Mouse (Mus musculus) large intestine, adult 2 months (tissue): ENCODE data around the gene Aco1. TPM values are rescaled to one million over a fixed set of nuclear protein-coding genes. Genes with fewer than 3 reads are reported as not detected.
A peak's percentile ranks its signal among the peaks of the same experiment; 100 is the strongest.

Source experiments
- DNase-seq: peaks from one replicate; pipeline ENCODE4 v3.0.0-alpha.2; 2012; ENCODE audit warnings: low read depth, low spot score
- WGBS: fragments of 180-500 bp; shearing (Covaris S2); methylation state at CpG from one replicate; pipeline ENCODE4 v1.1.7; 2018; 5-methylcytosine and 5-hydroxymethylcytosine counted together
- polyA plus RNA-seq: library from polyadenylated mRNA; depleted of rRNA; stranded (reverse); fragments of >200 nt; gene quantifications from 2 replicates; pipeline ENCODE4 v1.2.3, GENCODE M21; 2012

Aco1 gene
- polyA plus RNA-seq, 1 experiment: 47.3 TPM

- 48% methylated on average over 2 of the region's 2 CpGs for WGBS
- DNase-seq: no peak
Observed at GRCm38 (mm10) chr4:40156153-40156552, 13.3 kb downstream of the Aco1 start.

GRCm38 (mm10) chr4:40156582-40157499, 14.0 kb downstream of the Aco1 start:
- 60% methylated on average over 18 of the region's 18 CpGs for WGBS
- DNase-seq: no peak

- 62% methylated on average over 5 of the region's 5 CpGs for WGBS
Observed at GRCm38 (mm10) chr4:40157500-40158223, 14.8 kb downstream of the Aco1 start.

GRCm38 (mm10) chr4:40158224-40158540, 15.3 kb downstream of the Aco1 start:
- 70% methylated on average over 5 of the region's 5 CpGs for WGBS

More at GRCm38 (mm10) chr4:40157500-40158223, 14.8 kb downstream of the Aco1 start:
- no peak for DNase-seq

GRCm38 (mm10) chr4:40160591-40161434, 17.9 kb downstream of the Aco1 start:
- WGBS: 92% methylated on average over 8 of the region's 8 CpGs
- no peak for DNase-seq

More at GRCm38 (mm10) chr4:40158224-40158540, 15.3 kb downstream of the Aco1 start:
- DNase-seq: no peak

- WGBS: 83% methylated on average over 10 of the region's 10 CpGs
- no peak for DNase-seq
Observed at GRCm38 (mm10) chr4:40163646-40164045, 20.8 kb downstream of the Aco1 start.

- 89% methylated on average over 4 of the region's 4 CpGs for WGBS
Observed at GRCm38 (mm10) chr4:40171477-40171876, 28.6 kb downstream of the Aco1 start.

DNA sequence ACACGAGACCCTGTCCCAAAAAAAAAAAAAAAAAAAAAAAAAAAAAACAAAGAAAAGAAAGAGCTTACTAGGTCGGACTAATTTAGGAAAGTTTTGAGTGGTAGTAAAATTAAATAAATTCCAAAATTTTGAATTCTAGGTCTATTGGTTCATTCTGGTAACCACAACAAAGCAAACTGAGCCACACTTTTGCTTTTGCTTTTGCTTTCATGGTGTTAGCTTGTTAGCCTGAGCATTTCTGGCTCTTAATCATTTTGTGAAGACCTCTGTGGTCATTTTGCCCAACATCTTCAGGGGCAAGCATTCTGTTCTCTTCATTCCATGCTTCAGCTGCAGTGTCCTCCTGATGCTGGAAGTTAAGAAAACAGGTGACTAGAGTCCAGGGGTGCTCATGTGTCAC, 29.5 kb downstream of the Aco1 start:
- DNase-seq: no peak
- 84% methylated on average over 2 of the region's 2 CpGs for WGBS

More at GRCm38 (mm10) chr4:40171477-40171876, 28.6 kb downstream of the Aco1 start:
- DNase-seq: no peak

DNA sequence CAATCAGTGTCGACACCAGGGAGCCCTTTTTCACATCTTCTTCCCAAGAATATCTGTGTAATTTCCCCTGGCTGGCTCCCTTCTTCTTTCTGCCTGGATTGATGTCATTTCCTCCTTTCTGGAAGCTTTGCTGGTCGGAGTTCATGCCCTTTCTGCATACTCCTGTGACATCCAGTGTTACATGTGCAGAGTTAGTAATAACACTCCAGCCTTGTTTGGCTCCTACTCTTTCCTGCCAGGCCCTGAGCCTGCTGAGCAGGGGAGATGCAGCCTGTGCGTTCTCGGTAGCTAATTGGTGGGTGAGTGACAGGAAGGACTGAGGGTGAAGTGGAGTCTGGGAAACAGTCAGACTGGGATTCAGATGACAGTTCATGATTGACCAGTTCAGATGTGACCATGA, 31.4 kb downstream of the Aco1 start:
- no peak for DNase-seq
- 69% methylated on average over 4 of the region's 4 CpGs for WGBS

GRCm38 (mm10) chr4:40178584-40178983, 35.7 kb downstream of the Aco1 start:
- 92% methylated on average over 17 of the region's 17 CpGs for WGBS
- DNase-seq: no peak

DNA sequence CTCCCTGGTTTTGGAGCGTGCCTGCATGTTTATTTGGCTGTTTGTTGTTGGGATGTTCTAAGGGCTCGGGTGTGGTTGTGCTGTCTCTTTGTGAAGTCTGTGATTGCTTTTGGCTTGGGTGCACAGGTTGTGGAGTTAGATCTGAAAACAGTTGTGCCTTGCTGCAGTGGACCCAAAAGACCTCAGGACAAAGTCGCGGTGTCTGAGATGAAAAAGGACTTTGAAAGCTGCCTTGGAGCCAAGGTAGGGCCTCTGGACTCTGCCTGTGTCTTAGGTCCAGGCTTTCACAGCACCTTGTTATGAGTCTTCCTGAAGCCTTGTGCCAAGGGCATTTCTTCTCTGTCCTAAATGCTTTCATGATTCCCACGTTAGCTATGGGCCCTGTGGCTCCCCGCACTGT, 37.2 kb downstream of the Aco1 start:
- 95% methylated on average over 6 of the region's 6 CpGs for WGBS
- no peak for DNase-seq

DNA sequence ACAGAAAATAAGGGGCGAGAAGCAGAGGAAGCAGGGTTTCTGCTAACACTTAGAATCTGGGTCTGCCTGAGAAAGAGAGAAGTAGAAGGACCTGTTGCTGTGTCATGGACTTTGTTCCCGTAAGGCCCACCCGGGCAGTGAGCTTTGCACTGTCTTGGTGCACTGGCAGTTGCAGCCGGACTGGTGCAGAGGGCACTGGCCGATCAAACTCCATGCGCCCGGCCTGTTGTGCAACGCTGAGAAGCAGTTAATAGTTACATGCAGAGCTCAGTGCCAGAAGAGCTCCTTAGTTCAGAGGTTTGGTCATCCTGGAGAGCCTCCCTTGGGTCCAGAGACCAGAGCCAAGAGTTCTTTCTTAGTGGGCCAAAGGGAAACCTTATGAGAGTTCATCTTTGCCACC, 38.8 kb downstream of the Aco1 start:
- DNase-seq: no peak
- 64% methylated on average over 8 of the region's 8 CpGs for WGBS

- DNase-seq: peak; percentile 7
- WGBS: 51% methylated on average over 14 of the region's 14 CpGs
Observed at GRCm38 (mm10) chr4:40182651-40183320, 39.9 kb downstream of the Aco1 start.

DNA sequence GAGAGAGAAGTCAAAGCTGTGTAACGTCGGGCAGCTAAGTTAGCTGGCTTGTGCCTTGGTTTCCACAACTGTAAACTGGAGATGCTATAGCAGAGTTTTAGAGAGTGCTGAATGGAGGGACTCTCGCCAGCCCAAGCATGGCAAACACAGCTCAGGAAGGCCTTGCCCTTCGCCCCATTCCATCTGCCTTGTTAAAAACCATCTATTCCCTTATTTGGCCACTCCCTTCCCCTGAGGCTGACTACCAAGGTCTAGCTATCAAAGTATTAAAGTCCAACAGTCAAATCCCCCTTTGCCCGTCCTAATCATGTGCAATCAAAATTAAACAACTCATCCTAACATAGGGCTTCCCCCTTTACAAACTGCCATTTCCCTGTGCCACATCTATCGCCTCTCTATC, 40.9 kb downstream of the Aco1 start:
- DNase-seq: no peak
- 87% methylated on average over 6 of the region's 6 CpGs for WGBS

DNA sequence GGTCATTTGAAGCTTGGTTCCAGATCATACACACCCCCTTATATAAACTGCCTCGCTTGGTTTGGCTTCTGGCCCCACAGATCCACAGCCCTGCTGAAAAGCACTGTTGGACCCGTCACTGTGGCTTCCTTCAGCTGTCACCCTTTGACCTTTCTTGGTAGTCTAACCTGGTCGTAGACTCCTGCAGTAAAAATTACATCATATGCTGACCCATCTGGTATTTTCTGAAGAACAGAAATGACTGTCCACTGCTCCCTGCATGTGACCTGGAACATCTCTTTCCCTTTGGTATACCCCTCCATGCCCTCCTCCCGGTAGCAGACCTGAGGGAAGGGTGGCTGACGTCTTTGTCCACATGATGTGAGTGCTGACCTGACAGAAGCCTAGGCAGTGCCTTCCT, 41.6 kb downstream of the Aco1 start:
- no peak for DNase-seq
- 75% methylated on average over 5 of the region's 5 CpGs for whole genome bisulfite sequencing

DNA sequence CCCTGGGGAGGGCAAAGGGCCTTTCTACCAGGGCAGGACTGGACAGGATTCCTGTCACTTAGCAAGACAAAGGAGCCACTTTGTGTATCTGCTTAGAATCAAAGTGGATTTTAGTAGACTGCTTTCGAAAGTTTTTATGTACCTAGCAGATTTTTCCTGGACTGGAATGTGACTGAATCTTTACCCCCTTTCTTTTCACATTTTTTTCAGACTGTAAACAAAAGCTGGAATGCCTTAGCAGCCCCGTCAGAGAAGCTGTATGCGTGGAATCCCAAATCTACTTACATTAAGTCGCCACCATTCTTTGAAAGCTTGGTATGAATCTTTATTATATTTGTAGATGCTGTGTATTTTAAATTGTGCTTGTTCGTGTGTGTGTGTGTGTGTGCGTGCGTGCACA, 45.1 kb downstream of the Aco1 start:
- WGBS: 87% methylated on average over 7 of the region's 7 CpGs

GRCm38 (mm10) chr4:40192246-40192645, 49.4 kb downstream of the Aco1 start:
- WGBS: 77% methylated on average over 2 of the region's 2 CpGs
- DNase-seq: no peak

More for the DNA sequence above, 45.1 kb downstream of the Aco1 start:
- DNase-seq: no peak

DNA sequence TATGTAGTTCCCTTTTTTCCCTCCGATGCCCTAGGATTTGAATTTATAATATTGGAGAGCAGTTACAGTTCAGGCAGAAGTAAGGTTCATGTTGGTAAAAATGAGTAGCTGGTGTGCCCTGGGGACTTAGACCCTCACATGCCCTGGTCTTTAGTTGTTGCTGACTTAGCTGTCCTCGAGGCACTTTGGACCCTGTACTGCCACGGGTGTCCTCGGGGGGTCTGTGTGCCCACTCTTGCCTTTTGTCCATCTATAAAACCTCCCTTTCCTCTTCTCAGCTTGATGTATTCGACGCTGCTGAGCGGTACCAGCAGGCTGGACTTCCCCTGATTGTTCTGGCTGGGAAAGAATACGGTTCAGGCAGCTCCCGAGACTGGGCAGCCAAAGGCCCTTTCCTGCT, 50.6 kb downstream of the Aco1 start:
- no peak for DNase-seq
- 91% methylated on average over 9 of the region's 9 CpGs for WGBS

DNA sequence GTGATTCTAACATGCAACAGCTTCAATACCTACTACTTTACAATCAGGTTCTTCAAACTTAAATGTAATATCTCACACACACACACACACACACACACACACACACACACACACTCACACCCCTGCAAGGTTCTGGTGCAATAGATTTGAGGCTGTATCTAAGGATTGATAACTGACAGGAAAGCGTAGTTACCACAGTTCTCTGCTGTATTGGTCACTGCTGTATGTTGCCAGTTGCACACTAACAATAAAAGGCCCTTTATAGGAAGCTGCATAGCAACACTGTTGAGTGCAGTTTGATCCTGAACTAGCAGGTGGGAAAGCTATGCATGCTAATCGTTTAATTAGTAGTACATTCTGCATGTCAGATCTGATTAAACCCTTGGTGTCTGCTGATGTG, 52.5 kb downstream of the Aco1 start:
- 90% methylated on average over 2 of the region's 2 CpGs for WGBS
- no peak for DNase-seq
